Mouse (Mus musculus) embryonic facial prominence, embryonic 13.5 days (tissue): ENCODE data around the gene Ushbp1. TPM values are rescaled to one million over a fixed set of nuclear protein-coding genes. Genes with fewer than 3 reads are reported as not detected.

ENCODE experiments used
- ATAC-seq: fragments of 200-750 bp; cut with Nextera tagmentation; 2 replicates; pipeline ENCODE4 v1.8.0; 2017; ENCODE audit warnings: low read depth; ENCODE audit not compliant: insufficient number of reproducible peaks, insufficient read depth, low FRiP score, low TSS enrichment
- H3K27ac ChIP-seq: fragments of 300-500 bp; sonication (generic); 2 replicates; pipeline ENCODE4 v1.5.1; 2015; ENCODE audit warnings: moderate library complexity, mild to moderate bottlenecking, inconsistent platforms
- H3K27me3 ChIP-seq: fragments of 300-500 bp; sonication (generic); 2 replicates; pipeline ENCODE4 v1.6.1; 2015; ENCODE audit warnings: mild to moderate bottlenecking, inconsistent platforms
- H3K36me3 ChIP-seq: fragments of 300-500 bp; sonication (generic); 2 replicates; pipeline ENCODE4 v1.6.1; 2015; ENCODE audit warnings: mild to moderate bottlenecking, inconsistent platforms
- H3K4me1 ChIP-seq: fragments of 300-500 bp; sonication (generic); 2 replicates; pipeline ENCODE4 v1.6.1; 2015; ENCODE audit warnings: inconsistent platforms
- H3K4me2 ChIP-seq: fragments of 300-500 bp; sonication (generic); 2 replicates; pipeline ENCODE4 v1.6.1; 2015; ENCODE audit warnings: moderate library complexity, mild to moderate bottlenecking, inconsistent platforms
- H3K4me3 ChIP-seq: fragments of 300-500 bp; sonication (generic); 2 replicates; pipeline ENCODE4 v1.5.1; 2015; ENCODE audit warnings: mild to moderate bottlenecking, inconsistent platforms
- H3K9ac ChIP-seq: fragments of 300-500 bp; sonication (generic); 2 replicates; pipeline ENCODE4 v1.6.1; 2015; ENCODE audit warnings: mild to moderate bottlenecking, inconsistent platforms
- H3K9me3 ChIP-seq: fragments of 300-500 bp; sonication (generic); 2 replicates; pipeline ENCODE4 v1.6.1; 2016; ENCODE audit warnings: inconsistent platforms
- WGBS: fragments of 180-500 bp; shearing (Covaris S2); methylation state at CpG from one replicate; pipeline ENCODE4 v1.1.7; 2015; ENCODE audit warnings: mixed read lengths; 5-methylcytosine and 5-hydroxymethylcytosine counted together
- polyA plus RNA-seq: library from polyadenylated mRNA; unstranded; fragments of >200 nt; fragmentation: Nextera tagmentation; extraction: Ambion mirVana; gene quantifications from 2 replicates; pipeline ENCODE4 v1.2.1, GENCODE M21; 2015

Gene Ushbp1
- polyA plus RNA-seq, 1 experiment from 2014 or later: 7.4 TPM

DNA sequence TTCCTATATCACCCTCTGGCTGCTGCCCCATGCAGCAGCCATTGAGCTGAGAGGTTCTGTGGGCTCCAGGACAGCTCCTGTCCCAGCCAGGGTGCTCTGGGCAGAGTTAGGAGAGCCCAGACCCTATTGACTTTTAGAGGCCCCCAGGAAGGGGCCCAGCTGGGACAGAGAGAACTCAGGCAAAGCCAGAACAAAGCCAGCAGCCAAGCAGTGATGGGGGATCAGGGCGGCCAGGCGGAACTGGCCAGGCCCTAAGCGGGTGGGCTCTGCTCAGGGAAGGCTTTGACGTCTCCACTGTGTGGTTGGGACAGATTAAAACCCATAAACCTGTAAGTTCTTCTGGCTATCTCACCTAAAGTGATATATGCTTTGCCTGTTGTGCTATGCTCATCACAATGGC is 16.6 kb downstream of the Ushbp1 start:
- Histone ChIP-seq H3K9me3 (no peaks in the 10 kb centered on the region), H3K27ac (no peak overlapping the region), H3K9ac (0 out of 2 replicates have a peak overlapping the region, but pooled peaks have one; percentile 90), H3K4me2 (peak overlapping the region; percentile 97), H3K36me3 (peaks cover 35% of the 10 kb centered on the region), H3K4me1 (peaks cover 67% of the 10 kb centered on the region), H3K27me3 (peaks cover 6% of the 10 kb centered on the region; the same call in 1 of the 2 replicates), H3K4me3 (peak overlapping the region; percentile 84; the same call in 1 of the 2 replicates)
- ATAC-seq: no peak
- 50% methylated on average over 4 of the region's 4 CpGs for WGBS

DNA sequence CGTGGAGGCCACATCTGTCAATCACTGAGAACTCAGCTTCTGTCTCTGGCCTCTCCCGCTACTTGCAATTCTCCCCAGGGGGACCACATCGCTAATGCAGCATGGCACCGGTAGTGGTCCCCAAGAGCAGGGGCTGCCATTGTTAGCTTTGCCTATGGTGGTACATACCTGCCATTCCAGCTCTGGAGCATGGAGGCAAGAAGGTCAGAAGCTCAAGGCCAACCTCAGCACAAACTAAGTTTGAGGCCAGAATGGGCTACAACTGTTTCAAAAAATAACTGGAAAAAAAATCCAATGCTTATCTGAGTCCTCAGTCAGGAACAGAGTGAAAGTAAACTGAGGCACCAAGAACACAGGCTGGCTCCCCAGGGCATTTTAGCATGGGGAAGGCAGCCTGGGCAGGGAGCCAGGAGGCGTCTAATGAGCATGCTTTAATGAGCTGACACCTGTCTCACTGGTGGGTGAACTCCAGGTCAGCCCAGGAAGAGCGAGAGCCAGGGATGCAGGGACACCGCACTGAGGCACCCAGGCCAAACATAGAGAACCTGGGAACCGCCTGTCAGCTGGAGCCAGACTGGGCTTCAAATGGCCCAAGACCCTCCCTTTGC is 19.1 kb downstream of the Ushbp1 start:
- Histone ChIP-seq H3K4me2 (peak overlapping the region; percentile 64), H3K9me3 (no peaks in the 10 kb centered on the region), H3K4me1 (peaks cover 55% of the 10 kb centered on the region), H3K4me3 (peak overlapping the region; percentile 32), H3K36me3 (peaks cover 46% of the 10 kb centered on the region), H3K9ac (peak overlapping the region; percentile 60), H3K27me3 (peaks cover 6% of the 10 kb centered on the region; the same call in 1 of the 2 replicates), H3K27ac (no peak overlapping the region)
- no peak for ATAC-seq
- WGBS: 47% methylated on average over 8 of the region's 8 CpGs

GRCm38 (mm10) chr8:71375581-71376422 is 19.8 kb downstream of the Ushbp1 start:
- peaks cover 46% of the 10 kb centered on the region for H3K36me3 ChIP-seq
- H3K9ac ChIP-seq: peak overlapping the region; percentile 60
- H3K4me2 ChIP-seq: peak overlapping the region; percentile 64
- WGBS: 8% methylated on average over 74 of the region's 74 CpGs
- no peaks in the 10 kb centered on the region for H3K9me3 ChIP-seq
- H3K27me3 ChIP-seq: peaks cover 6% of the 10 kb centered on the region; the same call in 1 of the 2 replicates
- ATAC-seq: no peak
- peaks cover 55% of the 10 kb centered on the region for H3K4me1 ChIP-seq
- H3K27ac ChIP-seq: no peak overlapping the region
- H3K4me3 ChIP-seq: peak overlapping the region; percentile 32

DNA sequence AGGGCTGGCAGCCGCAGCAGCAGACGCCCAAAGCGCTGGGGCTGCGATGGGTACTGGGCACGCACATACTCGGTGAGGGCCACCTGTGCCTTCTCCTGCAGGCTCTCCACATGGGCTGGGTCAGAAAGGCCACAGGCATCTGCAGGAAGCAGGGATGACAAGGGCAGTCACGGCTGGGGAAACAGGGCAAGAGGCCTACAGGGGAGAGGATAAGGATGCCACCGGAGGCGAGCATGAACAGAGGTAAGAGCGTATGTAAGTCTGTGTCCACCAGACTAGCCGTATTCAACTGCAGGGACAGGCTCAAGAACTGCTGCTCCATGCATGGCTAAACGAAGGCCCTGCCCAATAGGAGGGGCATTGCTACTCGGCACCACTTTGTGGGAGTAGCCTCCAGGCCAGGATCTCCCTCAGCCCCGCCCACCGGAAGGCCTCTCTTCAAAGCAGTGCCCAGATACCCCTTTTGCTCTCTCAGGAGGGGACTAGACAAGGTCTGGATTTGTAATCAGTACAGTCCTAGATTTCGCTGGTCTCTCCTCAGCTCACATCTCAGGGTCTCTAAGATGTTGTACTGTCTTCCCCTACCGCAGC is 20.9 kb downstream of the Ushbp1 start:
- Histone ChIP-seq H3K27ac (no peak overlapping the region), H3K4me1 (peaks cover 47% of the 10 kb centered on the region), H3K9me3 (no peaks in the 10 kb centered on the region), H3K27me3 (peaks cover 6% of the 10 kb centered on the region; the same call in 1 of the 2 replicates), H3K9ac (no peak overlapping the region), H3K4me2 (no peak overlapping the region), H3K4me3 (no peak overlapping the region), H3K36me3 (peaks cover 48% of the 10 kb centered on the region)
- WGBS: 76% methylated on average over 17 of the region's 17 CpGs
- ATAC-seq: no peak

DNA sequence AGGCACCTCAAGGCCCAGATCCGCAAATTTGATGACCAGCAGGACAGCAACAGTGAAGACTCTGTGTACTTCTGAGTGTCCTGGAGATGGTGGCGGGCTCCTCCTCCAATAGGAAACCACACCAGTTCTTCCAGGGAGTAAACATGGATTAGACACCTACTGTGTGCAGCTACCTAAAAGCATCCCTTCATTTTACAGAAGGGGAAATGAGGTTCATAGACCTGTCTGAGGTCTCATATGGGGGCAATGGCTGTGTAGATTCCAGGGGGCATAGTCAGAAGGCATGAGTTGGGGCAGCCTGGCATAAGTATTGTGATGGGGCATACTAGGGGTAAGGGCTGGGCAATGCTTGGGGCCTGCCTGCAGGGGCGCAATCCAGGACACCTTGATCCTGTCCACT is 22.6 kb downstream of the Ushbp1 start:
- Histone ChIP-seq H3K27ac (no peak overlapping the region), H3K4me2 (no peak overlapping the region), H3K4me3 (no peak overlapping the region), H3K9ac (no peak overlapping the region), H3K27me3 (peaks cover 6% of the 10 kb centered on the region; the same call in 1 of the 2 replicates), H3K4me1 (peaks cover 40% of the 10 kb centered on the region), H3K9me3 (no peaks in the 10 kb centered on the region), H3K36me3 (peaks cover 57% of the 10 kb centered on the region)
- WGBS: 85% methylated on average over 3 of the region's 3 CpGs
- no peak for ATAC-seq

DNA sequence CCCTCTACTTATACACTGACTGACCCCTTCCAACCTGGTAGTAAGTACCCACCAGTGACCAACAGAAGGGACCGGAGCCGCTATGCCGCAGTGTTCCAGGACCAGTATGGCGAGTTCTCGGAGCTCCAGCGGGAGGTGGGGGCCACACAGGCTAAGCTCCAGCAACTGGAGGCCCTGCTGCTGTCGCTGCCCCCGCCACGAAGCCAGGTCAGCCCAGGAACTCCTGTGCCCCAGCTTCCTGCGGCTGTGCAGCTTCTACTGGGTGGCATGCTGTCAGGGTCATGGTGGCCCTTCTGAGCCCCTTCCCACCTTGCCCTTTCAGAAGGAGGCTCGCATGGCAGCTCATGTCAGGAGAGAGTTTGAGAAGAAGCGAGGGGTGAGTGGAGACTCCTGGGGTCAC is 23.2 kb downstream of the Ushbp1 start:
- Histone ChIP-seq H3K36me3 (peaks cover 52% of the 10 kb centered on the region), H3K4me1 (peaks cover 45% of the 10 kb centered on the region), H3K9ac (no peak overlapping the region), H3K4me2 (no peak overlapping the region), H3K4me3 (no peak overlapping the region), H3K9me3 (no peaks in the 10 kb centered on the region), H3K27me3 (peaks cover 6% of the 10 kb centered on the region; the same call in 1 of the 2 replicates), H3K27ac (no peak overlapping the region)
- WGBS: 84% methylated on average over 12 of the region's 12 CpGs
- no peak for ATAC-seq

DNA sequence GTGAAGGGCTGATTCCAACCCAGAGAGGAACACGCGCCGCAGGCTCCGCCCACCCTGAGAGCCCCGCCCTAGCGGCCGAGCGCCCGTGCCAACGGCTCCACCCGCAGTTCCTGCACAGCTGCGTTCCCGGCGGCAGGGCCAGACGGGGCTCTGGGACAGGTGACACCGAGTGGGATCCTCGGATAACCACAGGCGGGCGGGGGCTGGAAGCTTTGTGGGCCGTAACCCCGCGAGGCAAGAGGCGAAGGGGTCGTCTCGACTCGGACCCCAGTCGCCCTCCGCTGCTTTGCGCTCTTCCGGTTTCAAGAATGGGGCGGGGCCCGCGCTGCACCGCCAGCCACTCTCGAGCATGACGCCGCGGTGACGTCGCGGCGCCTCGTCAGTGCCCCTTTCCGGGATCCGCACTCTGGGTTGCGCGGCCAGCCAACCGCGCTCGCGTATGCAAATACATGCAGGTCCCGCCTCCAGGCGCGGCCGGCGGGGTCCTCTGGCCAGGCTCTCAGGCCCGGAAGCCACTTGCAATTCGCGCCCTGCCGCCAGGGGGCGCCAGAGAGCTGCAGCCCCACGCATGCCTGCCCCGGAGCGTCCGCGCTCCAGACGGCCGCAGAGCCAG is 24.3 kb downstream of the Ushbp1 start, which contains the start of gene Ocel1:
Gene Ocel1, plus strand, starts transcription at position 63 of the 613 bp plus-strand sequence.
- ATAC-seq: peak; percentile 81
- peak within 1 kb of the TSS; percentile 84 for H3K27ac ChIP-seq

DNA sequence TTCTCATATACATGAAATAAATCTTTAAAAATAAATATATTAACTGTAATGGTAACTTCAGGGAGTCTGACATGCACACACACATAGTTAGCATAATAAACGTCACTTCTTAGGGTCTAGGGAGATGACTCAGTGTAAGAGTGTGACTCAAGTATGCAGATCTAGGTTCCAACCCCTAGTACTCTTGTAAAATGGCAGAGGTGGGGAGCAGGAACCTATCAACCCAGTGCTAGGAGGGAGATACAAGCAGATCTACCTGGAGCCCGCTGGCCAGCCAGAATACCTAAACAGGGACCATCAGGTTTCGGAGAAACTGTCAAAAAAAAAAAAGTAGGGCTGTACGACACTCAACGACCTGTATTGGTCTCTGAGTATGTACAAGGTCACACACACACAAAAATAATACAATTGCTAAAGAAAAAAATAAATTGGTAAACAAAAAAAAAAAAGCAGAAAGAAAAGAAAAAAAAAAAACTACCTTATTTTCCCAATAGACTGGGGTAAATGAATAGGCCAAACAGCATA is 24.8 kb downstream of the Ushbp1 start:
- Histone ChIP-seq H3K4me2 (peak overlapping the region; percentile 57), H3K9ac (no peak overlapping the region)
- WGBS: 24% methylated on average over 5 of the region's 5 CpGs

More for the DNA sequence above, 24.3 kb downstream of the Ushbp1 start, which contains the start of gene Ocel1:
- Histone ChIP-seq H3K4me3 (peak within 1 kb of the TSS; percentile 65), H3K4me2 (peak within 1 kb of the TSS; percentile 57), H3K9me3 (no peaks in the 10 kb centered on the region), H3K9ac (peak within 1 kb of the TSS; percentile 70), H3K27me3 (0 out of 2 replicates have a peak, but pooled peaks cover under 1% of the 10 kb centered on the region), H3K36me3 (peaks cover 44% of the 10 kb centered on the region), H3K4me1 (peaks cover 38% of the 10 kb centered on the region)
- WGBS: under 1% methylated on average over 68 of the region's 68 CpGs

GRCm38 (mm10) chr8:71369040-71369718 is 26.4 kb downstream of the Ushbp1 start:
- Histone ChIP-seq H3K27me3 (no peaks in the 10 kb centered on the region), H3K4me2 (no peak overlapping the region), H3K9me3 (no peaks in the 10 kb centered on the region), H3K4me1 (peaks cover 31% of the 10 kb centered on the region), H3K4me3 (no peak overlapping the region), H3K36me3 (peaks cover 28% of the 10 kb centered on the region), H3K9ac (peak overlapping the region; percentile 21; the same call in 1 of the 2 replicates), H3K27ac (no peak overlapping the region)
- 88% methylated on average over 10 of the region's 10 CpGs for WGBS
- ATAC-seq: no peak

More for the DNA sequence above, 24.8 kb downstream of the Ushbp1 start:
- H3K4me3 ChIP-seq: peak overlapping the region; percentile 65
- no peak for ATAC-seq
- H3K27me3 ChIP-seq: no peaks in the 10 kb centered on the region
- peaks cover 44% of the 10 kb centered on the region for H3K36me3 ChIP-seq
- H3K4me1 ChIP-seq: peaks cover 38% of the 10 kb centered on the region
- H3K9me3 ChIP-seq: no peaks in the 10 kb centered on the region
- peak overlapping the region; percentile 84; the same call in 1 of the 2 replicates for H3K27ac ChIP-seq

GRCm38 (mm10) chr8:71368366-71368765 is 27.2 kb downstream of the Ushbp1 start:
- H3K4me1 ChIP-seq: peaks cover 31% of the 10 kb centered on the region
- H3K9ac ChIP-seq: peak overlapping the region; percentile 77; the same call in 1 of the 2 replicates
- peak overlapping the region; percentile 72 for H3K4me2 ChIP-seq
- no peak for ATAC-seq
- no peaks in the 10 kb centered on the region for H3K9me3 ChIP-seq
- H3K36me3 ChIP-seq: peaks cover 20% of the 10 kb centered on the region
- no peak overlapping the region; the same call in 1 of the 2 replicates for H3K27ac ChIP-seq
- no peak overlapping the region; the same call in 1 of the 2 replicates for H3K4me3 ChIP-seq
- H3K27me3 ChIP-seq: no peaks in the 10 kb centered on the region
